Mouse (Mus musculus): ENCODE data around the gene Zdhhc14. TPM values are rescaled to one million over a fixed set of nuclear protein-coding genes. Genes with fewer than 3 reads are reported as not detected.

Zdhhc14 gene
- polyA plus RNA-seq (2012): 8.7 and 11.4 TPM in 2 replicates

GRCm38 (mm10) chr17:5491801-5492745 is at the start of gene Zdhhc14:
Zdhhc14 (plus strand) TSS chr17:5492557.

Other genes starting within 250 kb of the Zdhhc14 start
- 0.13 and 0.28 TPM in 2 replicates for gene Ldhal6b, start 73.8 kb upstream of the Zdhhc14 start, polyA plus RNA-seq (2012)
- 35.7 and 36.2 TPM in 2 replicates for gene Tmem242, start 52.3 kb upstream of the Zdhhc14 start, polyA plus RNA-seq (2012)